Mouse (Mus musculus) midbrain, embryonic 15.5 days (tissue): Measurements from ENCODE around the gene Btnl10. TPM values are rescaled to one million over a fixed set of nuclear protein-coding genes. Genes with fewer than 3 reads are reported as not detected.

Source experiments
- ATAC-seq: fragments of 200-750 bp; cut with Nextera tagmentation; replicated peaks from 2 replicates; pipeline ENCODE4 v1.8.0; 2017; ENCODE audit warnings: moderate TSS enrichment
- H3K27ac ChIP-seq: fragments of 300-500 bp; sonication (generic); 2 replicates; pipeline ENCODE4 v1.5.1; 2015; ENCODE audit warnings: mild to moderate bottlenecking, inconsistent platforms
- H3K27me3 ChIP-seq: fragments of 300-500 bp; sonication (generic); replicated peaks from 2 replicates; pipeline ENCODE4 v1.6.1; 2015; ENCODE audit warnings: inconsistent platforms
- H3K36me3 ChIP-seq: fragments of 300-500 bp; sonication (generic); replicated peaks from 2 replicates; pipeline ENCODE4 v1.6.1; 2015; ENCODE audit warnings: inconsistent platforms
- H3K4me1 ChIP-seq: fragments of 300-500 bp; sonication (generic); 2 replicates; pipeline ENCODE4 v1.6.1; 2015; ENCODE audit warnings: inconsistent platforms
- H3K4me2 ChIP-seq: fragments of 300-500 bp; sonication (generic); 2 replicates; pipeline ENCODE4 v1.6.1; 2015; ENCODE audit warnings: inconsistent platforms, mild to moderate bottlenecking, moderate library complexity
- H3K4me3 ChIP-seq: fragments of 300-500 bp; sonication (generic); 2 replicates; pipeline ENCODE4 v1.5.1; 2015; ENCODE audit warnings: mild to moderate bottlenecking, inconsistent platforms
- H3K9ac ChIP-seq: fragments of 300-500 bp; sonication (generic); 2 replicates; pipeline ENCODE4 v1.6.1; 2015; ENCODE audit warnings: mild to moderate bottlenecking, inconsistent platforms
- H3K9me3 ChIP-seq: fragments of 300-500 bp; sonication (generic); 2 replicates; pipeline ENCODE4 v1.6.1; 2016; ENCODE audit warnings: inconsistent platforms
- WGBS: fragments of 180-500 bp; shearing (Covaris S2); methylation state at CpG from one replicate; pipeline ENCODE4 v1.1.7; 2015; ENCODE audit warnings: mixed read lengths; 5-methylcytosine and 5-hydroxymethylcytosine counted together
- polyA plus RNA-seq: library from polyadenylated mRNA; unstranded; fragments of >200 nt; fragmentation: Nextera tagmentation; extraction: Ambion mirVana; gene quantifications from 2 replicates; pipeline ENCODE4 v1.2.1, GENCODE M21; 2015

Btnl10 gene
- polyA plus RNA-seq = not detected in 2 replicates

GRCm38 (mm10) chr11:58917745-58918366, at the start of gene Btnl10:
TSS of gene Btnl10 (plus strand) at chr11:58917908.
- WGBS = 86% methylated on average over 12 of the region's 12 CpGs
- no peaks in the 10 kb centered on the region for H3K36me3 ChIP-seq
- no peak within 1 kb of the TSS for H3K27ac ChIP-seq
- peaks cover 11% of the 10 kb centered on the region for H3K4me1 ChIP-seq
- ATAC-seq = no peak
- H3K27me3 ChIP-seq = 0 out of 2 replicates have a peak, but pooled peaks cover 3% of the 10 kb centered on the region
- no peaks in the 10 kb centered on the region for H3K9me3 ChIP-seq
- no peak within 1 kb of the TSS for H3K4me3 ChIP-seq
- no peak within 1 kb of the TSS for H3K9ac ChIP-seq
- H3K4me2 ChIP-seq = no peak within 1 kb of the TSS

- Histone ChIP-seq H3K4me2 (peak overlapping the region; percentile 76), H3K4me3 (peak overlapping the region; percentile 70), H3K9ac (peak overlapping the region; percentile 91), H3K36me3 (peaks cover 8% of the 10 kb centered on the region; the same call in 1 of the 2 replicates), H3K4me1 (peaks cover 13% of the 10 kb centered on the region), H3K27ac (peak overlapping the region; percentile 85; the same call in 1 of the 2 replicates), H3K9me3 (no peaks in the 10 kb centered on the region), H3K27me3 (no peaks in the 10 kb centered on the region)
- 0 out of 2 replicates have a peak, but pooled peaks have one; percentile 7 for ATAC-seq
- WGBS = 89% methylated on average over 6 of the region's 6 CpGs
These were observed 49.8 kb upstream of the Btnl10 start for GRCm38 (mm10) chr11:58867954-58868330.

GRCm38 (mm10) chr11:58870961-58871360, 46.7 kb upstream of the Btnl10 start:
- Histone ChIP-seq H3K36me3 (peaks cover 10% of the 10 kb centered on the region; the same call in 1 of the 2 replicates), H3K4me3 (no peak overlapping the region), H3K27me3 (no peaks in the 10 kb centered on the region), H3K9me3 (no peaks in the 10 kb centered on the region), H3K4me1 (peaks cover 13% of the 10 kb centered on the region), H3K9ac (no peak overlapping the region), H3K4me2 (no peak overlapping the region), H3K27ac (no peak overlapping the region)
- ATAC-seq = no peak
- WGBS = 94% methylated on average over 4 of the region's 4 CpGs

- peaks cover 24% of the 10 kb centered on the region for H3K36me3 ChIP-seq
- no peaks in the 10 kb centered on the region for H3K4me1 ChIP-seq
- WGBS = 90% methylated on average over 8 of the region's 8 CpGs
- ATAC-seq = no peak
- no peak overlapping the region for H3K27ac ChIP-seq
- H3K9ac ChIP-seq = no peak overlapping the region
- no peak overlapping the region for H3K4me2 ChIP-seq
- H3K27me3 ChIP-seq = no peaks in the 10 kb centered on the region
- no peaks in the 10 kb centered on the region for H3K9me3 ChIP-seq
- H3K4me3 ChIP-seq = no peak overlapping the region
These were observed 34.0 kb upstream of the Btnl10 start for GRCm38 (mm10) chr11:58883756-58884155.

- ATAC-seq = no peak
- 95% methylated on average over 10 of the region's 10 CpGs for WGBS
- H3K9ac ChIP-seq = no peak overlapping the region
- no peaks in the 10 kb centered on the region for H3K4me1 ChIP-seq
- no peak overlapping the region for H3K4me3 ChIP-seq
- no peak overlapping the region for H3K4me2 ChIP-seq
- no peaks in the 10 kb centered on the region for H3K27me3 ChIP-seq
- H3K9me3 ChIP-seq = no peaks in the 10 kb centered on the region
- H3K27ac ChIP-seq = no peak overlapping the region
- H3K36me3 ChIP-seq = peaks cover 32% of the 10 kb centered on the region
These were observed 27.2 kb upstream of the Btnl10 start for GRCm38 (mm10) chr11:58890511-58890910.

GRCm38 (mm10) chr11:58894456-58894855, 23.3 kb upstream of the Btnl10 start:
- no peaks in the 10 kb centered on the region for H3K27me3 ChIP-seq
- H3K9ac ChIP-seq = no peak overlapping the region
- H3K4me1 ChIP-seq = peaks cover 3% of the 10 kb centered on the region; the same call in 1 of the 2 replicates
- no peak for ATAC-seq
- H3K36me3 ChIP-seq = peaks cover 37% of the 10 kb centered on the region
- H3K4me3 ChIP-seq = no peak overlapping the region
- H3K4me2 ChIP-seq = no peak overlapping the region
- WGBS = 79% methylated on average over 6 of the region's 6 CpGs
- H3K9me3 ChIP-seq = no peaks in the 10 kb centered on the region
- H3K27ac ChIP-seq = no peak overlapping the region

- no peak overlapping the region for H3K4me2 ChIP-seq
- no peak overlapping the region for H3K4me3 ChIP-seq
- H3K9me3 ChIP-seq = no peaks in the 10 kb centered on the region
- no peaks in the 10 kb centered on the region for H3K27me3 ChIP-seq
- H3K36me3 ChIP-seq = peaks cover 29% of the 10 kb centered on the region
- peaks cover 13% of the 10 kb centered on the region for H3K4me1 ChIP-seq
- WGBS = 87% methylated on average over 6 of the region's 6 CpGs
- H3K27ac ChIP-seq = no peak overlapping the region
- no peak overlapping the region for H3K9ac ChIP-seq
- no peak for ATAC-seq
These were observed 20.2 kb upstream of the Btnl10 start for GRCm38 (mm10) chr11:58897485-58897884.

GRCm38 (mm10) chr11:58901080-58901479, 16.6 kb upstream of the Btnl10 start:
- Histone ChIP-seq H3K27ac (no peak overlapping the region), H3K36me3 (peaks cover 15% of the 10 kb centered on the region; the same call in 1 of the 2 replicates), H3K4me1 (peaks cover 29% of the 10 kb centered on the region), H3K9ac (no peak overlapping the region), H3K4me2 (no peak overlapping the region), H3K27me3 (no peaks in the 10 kb centered on the region), H3K9me3 (no peaks in the 10 kb centered on the region), H3K4me3 (no peak overlapping the region)
- no peak for ATAC-seq

GRCm38 (mm10) chr11:58903511-58904409, 13.9 kb upstream of the Btnl10 start, which contains the start of gene Zfp39:
TSS of gene Zfp39 (minus strand) at chr11:58904225.
- Histone ChIP-seq H3K9me3 (no peaks in the 10 kb centered on the region), H3K9ac (peak within 1 kb of the TSS; percentile 80), H3K36me3 (peaks cover 11% of the 10 kb centered on the region; the same call in 1 of the 2 replicates), H3K27ac (peak within 1 kb of the TSS; percentile 80), H3K4me2 (peak within 1 kb of the TSS; percentile 78), H3K4me3 (peak within 1 kb of the TSS; percentile 59), H3K27me3 (no peaks in the 10 kb centered on the region), H3K4me1 (peaks cover 26% of the 10 kb centered on the region)
- WGBS = under 1% methylated on average over 40 of the region's 40 CpGs
- ATAC-seq = peak; percentile 99

GRCm38 (mm10) chr11:58904410-58904718, 13.3 kb upstream of the Btnl10 start:
- Histone ChIP-seq H3K4me3 (peak overlapping the region; percentile 59), H3K27me3 (no peaks in the 10 kb centered on the region), H3K9me3 (no peaks in the 10 kb centered on the region), H3K36me3 (peaks cover 11% of the 10 kb centered on the region; the same call in 1 of the 2 replicates), H3K4me1 (peaks cover 25% of the 10 kb centered on the region), H3K27ac (peak overlapping the region; percentile 60; the same call in 1 of the 2 replicates), H3K9ac (no peak overlapping the region), H3K4me2 (peak overlapping the region; percentile 78)
- peak; percentile 51 for ATAC-seq
- 2% methylated on average over 8 of the region's 8 CpGs for WGBS

- Histone ChIP-seq H3K36me3 (peaks cover 11% of the 10 kb centered on the region; the same call in 1 of the 2 replicates), H3K27ac (no peak overlapping the region), H3K27me3 (no peaks in the 10 kb centered on the region), H3K4me2 (no peak overlapping the region), H3K9ac (no peak overlapping the region), H3K4me1 (peaks cover 25% of the 10 kb centered on the region), H3K4me3 (no peak overlapping the region), H3K9me3 (no peaks in the 10 kb centered on the region)
- 40% methylated on average over 6 of the region's 6 CpGs for WGBS
- ATAC-seq = no peak
These were observed 12.9 kb upstream of the Btnl10 start for GRCm38 (mm10) chr11:58904838-58905237.

- WGBS = 75% methylated on average over 1 of the region's 1 CpGs
- no peak overlapping the region for H3K4me3 ChIP-seq
These were observed 3.9 kb upstream of the Btnl10 start for GRCm38 (mm10) chr11:58913776-58914175.

More at GRCm38 (mm10) chr11:58913776-58914175, 3.9 kb upstream of the Btnl10 start:
- no peaks in the 10 kb centered on the region for H3K9me3 ChIP-seq
- H3K9ac ChIP-seq = no peak overlapping the region
- 0 out of 2 replicates have a peak, but pooled peaks cover 1% of the 10 kb centered on the region for H3K27me3 ChIP-seq
- no peak overlapping the region for H3K27ac ChIP-seq
- no peaks in the 10 kb centered on the region for H3K36me3 ChIP-seq
- no peak for ATAC-seq
- H3K4me1 ChIP-seq = peaks cover 11% of the 10 kb centered on the region
- no peak overlapping the region; the same call in 1 of the 2 replicates for H3K4me2 ChIP-seq
